Mouse (Mus musculus): ENCODE results near the gene E130114P18Rik. TPM values are rescaled to one million over a fixed set of nuclear protein-coding genes. Genes with fewer than 3 reads are reported as not detected.

The E130114P18Rik gene
- polyA plus RNA-seq, 1 experiment from 2014 or later: 71.1 TPM

DNA sequence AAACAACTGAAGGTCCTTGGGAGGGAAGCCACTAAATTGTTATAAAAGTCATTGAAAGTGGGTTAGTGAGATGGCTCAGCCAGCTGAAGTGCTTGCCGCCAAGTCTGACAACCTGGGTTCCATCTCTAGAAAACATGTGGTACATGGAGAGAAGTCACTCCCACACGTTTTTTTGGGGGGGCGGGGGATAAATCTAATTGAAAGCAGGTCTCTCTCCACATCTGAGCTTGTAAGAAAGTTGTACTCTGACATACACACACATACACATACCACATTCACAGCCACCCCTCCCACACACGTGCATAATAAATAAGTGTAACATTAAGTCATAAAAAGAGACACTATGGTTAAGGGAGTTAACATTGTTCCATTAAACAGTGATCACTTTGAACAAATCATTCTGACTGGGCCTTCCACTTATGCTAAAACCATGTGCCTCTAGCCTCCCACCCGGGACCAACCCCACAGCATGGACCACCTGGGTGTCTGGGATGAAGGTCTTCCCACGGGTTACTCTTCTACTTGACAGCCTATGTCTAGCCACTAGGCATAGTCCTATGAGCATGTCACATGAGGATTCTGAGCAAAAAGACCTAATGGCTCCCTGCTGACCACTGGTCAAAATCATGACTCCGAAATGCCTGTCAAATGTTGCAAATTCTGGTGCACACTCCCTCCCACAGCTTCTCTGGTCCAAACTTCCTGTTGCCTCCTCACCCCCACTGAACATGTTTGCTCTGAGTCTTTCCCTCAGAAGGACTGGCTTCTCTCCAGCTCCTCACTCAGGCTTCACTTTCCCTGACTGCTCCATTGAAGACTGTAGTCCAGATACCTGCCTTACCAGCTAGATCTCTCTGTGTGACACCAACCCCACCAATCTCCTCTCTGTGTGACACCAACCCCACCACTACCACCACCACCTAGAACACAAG, 80.9 kb downstream of the E130114P18Rik start:
- no peak for ATAC-seq
- H3K4me3 ChIP-seq: no peak overlapping the region
- H3K9me3 ChIP-seq (replicated peaks): no peaks in the 10 kb centered on the region
- no peak overlapping the region for H3K27ac ChIP-seq
- H3K27me3 ChIP-seq: no peaks in the 10 kb centered on the region
- 80% methylated on average over 7 of the region's 7 CpGs for WGBS
- H3K4me1 ChIP-seq: no peaks in the 10 kb centered on the region
- H3K4me2 ChIP-seq: no peak overlapping the region
- no peak overlapping the region for H3K9ac ChIP-seq
- H3K36me3 ChIP-seq (ENCODE audit: poor library complexity, severe bottlenecking): no peaks in the 10 kb centered on the region

DNA sequence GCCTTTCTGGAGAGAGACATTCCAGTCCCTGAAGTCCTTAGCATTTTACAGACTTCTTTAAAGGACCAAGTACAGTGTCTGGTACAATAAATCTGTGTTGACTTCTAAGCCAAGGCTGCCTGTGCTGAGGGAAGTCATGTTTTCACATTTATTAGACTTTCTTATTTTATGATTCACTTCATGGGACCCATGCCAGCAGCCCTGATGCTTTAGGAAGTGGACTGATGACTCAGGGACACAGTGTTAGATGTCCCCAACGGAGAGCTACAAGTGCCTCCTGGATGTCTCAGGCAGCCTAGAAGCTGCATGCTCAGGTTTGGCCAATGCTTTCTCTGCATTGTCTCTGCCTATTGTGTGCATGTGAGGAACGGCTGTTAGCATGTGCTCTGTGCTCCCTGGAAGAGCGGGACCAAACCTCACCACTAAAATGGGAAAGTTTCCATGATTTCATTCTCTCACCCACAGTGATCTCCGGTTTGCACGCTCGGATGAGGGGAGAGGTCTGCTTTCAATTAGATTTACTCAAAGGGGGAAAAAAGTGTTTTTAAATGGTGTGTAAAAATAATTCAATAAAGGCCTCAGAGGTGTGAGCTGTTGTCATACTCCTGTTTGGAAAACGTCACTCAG, 82.4 kb downstream of the E130114P18Rik start:
- H3K4me3 ChIP-seq: no peak overlapping the region
- no peak overlapping the region for H3K27ac ChIP-seq
- no peaks in the 10 kb centered on the region for H3K36me3 ChIP-seq (ENCODE audit: poor library complexity, severe bottlenecking)
- H3K4me1 ChIP-seq: no peaks in the 10 kb centered on the region
- WGBS: 83% methylated on average over 7 of the region's 7 CpGs
- no peak for ATAC-seq
- no peak overlapping the region for H3K4me2 ChIP-seq
- no peaks in the 10 kb centered on the region for H3K9me3 ChIP-seq (replicated peaks)
- no peaks in the 10 kb centered on the region for H3K27me3 ChIP-seq
- H3K9ac ChIP-seq: no peak overlapping the region

GRCm38 (mm10) chr4:97693931-97694330, 83.9 kb downstream of the E130114P18Rik start:
- 94% methylated on average over 4 of the region's 4 CpGs for WGBS

GRCm38 (mm10) chr4:97693054-97693453, 84.8 kb downstream of the E130114P18Rik start:
- ATAC-seq: no peak

More at GRCm38 (mm10) chr4:97693931-97694330, 83.9 kb downstream of the E130114P18Rik start:
- no peak overlapping the region for H3K9ac ChIP-seq
- no peak overlapping the region for H3K27ac ChIP-seq
- no peaks in the 10 kb centered on the region for H3K27me3 ChIP-seq
- H3K4me3 ChIP-seq: no peak overlapping the region
- H3K4me2 ChIP-seq: no peak overlapping the region
- H3K9me3 ChIP-seq (replicated peaks): no peaks in the 10 kb centered on the region
- no peaks in the 10 kb centered on the region for H3K36me3 ChIP-seq (ENCODE audit: poor library complexity, severe bottlenecking)
- no peak for ATAC-seq
- H3K4me1 ChIP-seq: 0 out of 2 replicates have a peak, but pooled peaks cover 6% of the 10 kb centered on the region

GRCm38 (mm10) chr4:97690384-97690766, 87.5 kb downstream of the E130114P18Rik start:
- no peak overlapping the region for H3K4me2 ChIP-seq
- H3K27me3 ChIP-seq: no peaks in the 10 kb centered on the region
- no peaks in the 10 kb centered on the region for H3K9me3 ChIP-seq (replicated peaks)
- 79% methylated on average over 7 of the region's 7 CpGs for WGBS
- ATAC-seq: no peak
- 0 out of 2 replicates have a peak, but pooled peaks cover 6% of the 10 kb centered on the region for H3K4me1 ChIP-seq
- H3K36me3 ChIP-seq (ENCODE audit: poor library complexity, severe bottlenecking): no peaks in the 10 kb centered on the region
- H3K27ac ChIP-seq: no peak overlapping the region
- H3K4me3 ChIP-seq: no peak overlapping the region
- no peak overlapping the region for H3K9ac ChIP-seq

More at GRCm38 (mm10) chr4:97693054-97693453, 84.8 kb downstream of the E130114P18Rik start:
- Histone ChIP-seq H3K4me2 (no peak overlapping the region), H3K4me1 (0 out of 2 replicates have a peak, but pooled peaks cover 6% of the 10 kb centered on the region), H3K36me3 (ENCODE audit: poor library complexity, severe bottlenecking) (no peaks in the 10 kb centered on the region), H3K9me3 (replicated peaks) (no peaks in the 10 kb centered on the region), H3K27me3 (no peaks in the 10 kb centered on the region), H3K27ac (no peak overlapping the region), H3K4me3 (no peak overlapping the region), H3K9ac (no peak overlapping the region)
- 90% methylated on average over 4 of the region's 4 CpGs for WGBS

DNA sequence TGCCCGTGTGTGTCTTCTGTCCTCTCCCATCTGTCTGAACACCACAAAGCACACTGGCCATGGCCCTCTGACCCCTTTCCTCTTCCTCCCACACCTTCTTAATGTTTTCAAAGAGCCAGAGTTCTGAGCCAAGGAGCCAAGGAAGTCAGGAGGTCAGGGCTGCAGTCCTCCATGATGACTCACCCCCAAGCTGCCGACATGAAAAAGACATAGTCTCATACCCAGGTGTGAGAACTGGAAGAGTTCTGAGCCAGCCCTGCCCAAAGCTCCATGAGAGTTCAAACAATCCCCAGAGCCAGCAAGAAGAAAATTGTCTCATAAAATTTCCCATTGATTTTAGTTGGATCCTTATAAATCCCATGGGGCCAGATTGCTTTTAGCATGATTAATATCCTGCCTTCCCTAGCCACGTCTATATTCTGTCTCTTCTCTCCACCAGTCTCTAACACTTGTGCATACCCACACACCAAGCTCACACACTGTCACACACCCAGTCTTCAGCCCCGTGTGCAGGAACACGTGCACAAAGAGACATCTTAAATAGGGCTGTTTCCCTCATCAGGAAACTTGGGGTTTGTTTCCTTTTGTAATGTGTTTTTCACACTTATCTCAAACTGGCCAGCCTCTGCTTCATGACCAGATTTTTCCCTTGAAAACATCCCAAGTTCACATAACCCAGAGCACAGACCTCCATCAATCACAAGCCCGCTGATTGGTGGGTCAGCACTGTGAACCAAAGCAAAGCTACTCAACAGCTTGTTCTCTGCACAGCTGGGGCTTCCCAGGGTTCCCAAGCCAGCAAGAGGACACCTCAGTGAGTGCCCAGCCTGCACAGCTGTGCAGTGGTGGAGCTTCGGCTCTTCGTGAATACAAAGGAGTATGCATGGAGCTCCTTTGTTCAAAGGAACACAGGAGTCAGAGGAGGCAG, 88.2 kb downstream of the E130114P18Rik start:
- H3K9me3 ChIP-seq (replicated peaks): no peaks in the 10 kb centered on the region
- 0 out of 2 replicates have a peak, but pooled peaks cover 6% of the 10 kb centered on the region for H3K4me1 ChIP-seq
- H3K27me3 ChIP-seq: no peaks in the 10 kb centered on the region
- H3K27ac ChIP-seq: no peak overlapping the region
- no peak overlapping the region for H3K4me2 ChIP-seq
- no peak overlapping the region for H3K4me3 ChIP-seq
- no peaks in the 10 kb centered on the region for H3K36me3 ChIP-seq (ENCODE audit: poor library complexity, severe bottlenecking)
- no peak for ATAC-seq
- no peak overlapping the region for H3K9ac ChIP-seq
- 61% methylated on average over 8 of the region's 8 CpGs for WGBS

DNA sequence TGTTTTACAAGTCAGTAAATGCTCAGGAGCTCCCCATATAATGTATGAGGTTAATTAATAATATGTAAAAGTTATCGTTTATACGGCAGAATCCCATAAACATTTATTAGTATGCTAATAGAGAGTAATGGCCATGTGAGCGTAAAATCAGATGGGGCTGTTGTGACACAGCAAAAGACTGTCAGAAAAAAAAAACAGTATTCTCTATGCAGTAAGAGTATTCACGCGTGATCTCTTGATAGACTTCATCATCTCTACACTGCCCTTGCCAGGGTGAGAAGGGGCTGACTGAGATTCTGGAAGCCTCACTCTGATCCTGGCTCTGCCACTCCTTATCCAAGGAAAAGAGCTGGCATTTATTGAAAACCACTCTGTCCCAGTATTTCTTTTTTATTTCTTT, 91.9 kb downstream of the E130114P18Rik start:
- ATAC-seq: no peak

DNA sequence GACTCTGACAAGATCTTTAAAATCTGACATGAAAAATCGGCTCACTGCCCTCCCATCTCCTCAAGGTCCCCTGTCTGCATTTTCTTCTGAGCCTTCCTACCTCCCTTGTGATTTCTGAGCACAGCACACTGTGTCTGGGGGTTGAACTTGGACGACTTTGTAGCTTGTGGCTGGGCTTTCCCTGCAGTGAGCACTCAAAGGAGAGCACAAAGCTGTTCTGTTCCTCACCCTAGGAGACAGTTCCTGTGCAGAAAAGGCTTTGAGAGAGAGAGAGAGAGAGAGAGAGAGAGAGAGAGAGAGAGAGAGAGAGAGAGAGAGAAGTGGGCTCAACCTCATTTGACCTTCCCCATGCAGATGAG, 101.3 kb downstream of the E130114P18Rik start:
- peak; percentile 29; the same call in 1 of the 2 replicates for ATAC-seq
- H3K9me3 ChIP-seq (replicated peaks): no peaks in the 10 kb centered on the region
- H3K4me1 ChIP-seq: peaks cover 39% of the 10 kb centered on the region
- 11% methylated on average over 2 of the region's 2 CpGs for WGBS
- H3K9ac ChIP-seq: no peak overlapping the region
- no peak overlapping the region for H3K4me3 ChIP-seq
- no peaks in the 10 kb centered on the region for H3K27me3 ChIP-seq
- peak overlapping the region; percentile 65; the same call in 1 of the 2 replicates for H3K27ac ChIP-seq
- no peaks in the 10 kb centered on the region for H3K36me3 ChIP-seq (ENCODE audit: poor library complexity, severe bottlenecking)
- H3K4me2 ChIP-seq: peak overlapping the region; percentile 55; the same call in 1 of the 2 replicates

More for the DNA sequence above, 91.9 kb downstream of the E130114P18Rik start:
- Histone ChIP-seq H3K4me1 (0 out of 2 replicates have a peak, but pooled peaks cover 6% of the 10 kb centered on the region), H3K36me3 (ENCODE audit: poor library complexity, severe bottlenecking) (no peaks in the 10 kb centered on the region), H3K9ac (no peak overlapping the region), H3K27me3 (no peaks in the 10 kb centered on the region), H3K4me2 (no peak overlapping the region), H3K4me3 (no peak overlapping the region), H3K27ac (no peak overlapping the region), H3K9me3 (replicated peaks) (no peaks in the 10 kb centered on the region)
- 92% methylated on average over 5 of the region's 5 CpGs for WGBS

- no peaks in the 10 kb centered on the region for H3K27me3 ChIP-seq
- H3K36me3 ChIP-seq (ENCODE audit: poor library complexity, severe bottlenecking): no peaks in the 10 kb centered on the region
- peak; percentile 86 for ATAC-seq
- peak overlapping the region; percentile 55 for H3K4me2 ChIP-seq
- peak overlapping the region; percentile 13 for H3K4me3 ChIP-seq
- H3K27ac ChIP-seq: peak overlapping the region; percentile 65
- peak overlapping the region; percentile 53 for H3K9ac ChIP-seq
- H3K9me3 ChIP-seq (replicated peaks): no peaks in the 10 kb centered on the region
- 14% methylated on average over 16 of the region's 16 CpGs for WGBS
- peaks cover 44% of the 10 kb centered on the region for H3K4me1 ChIP-seq
These were observed 101.9 kb downstream of the E130114P18Rik start for GRCm38 (mm10) chr4:97675741-97676578.

DNA sequence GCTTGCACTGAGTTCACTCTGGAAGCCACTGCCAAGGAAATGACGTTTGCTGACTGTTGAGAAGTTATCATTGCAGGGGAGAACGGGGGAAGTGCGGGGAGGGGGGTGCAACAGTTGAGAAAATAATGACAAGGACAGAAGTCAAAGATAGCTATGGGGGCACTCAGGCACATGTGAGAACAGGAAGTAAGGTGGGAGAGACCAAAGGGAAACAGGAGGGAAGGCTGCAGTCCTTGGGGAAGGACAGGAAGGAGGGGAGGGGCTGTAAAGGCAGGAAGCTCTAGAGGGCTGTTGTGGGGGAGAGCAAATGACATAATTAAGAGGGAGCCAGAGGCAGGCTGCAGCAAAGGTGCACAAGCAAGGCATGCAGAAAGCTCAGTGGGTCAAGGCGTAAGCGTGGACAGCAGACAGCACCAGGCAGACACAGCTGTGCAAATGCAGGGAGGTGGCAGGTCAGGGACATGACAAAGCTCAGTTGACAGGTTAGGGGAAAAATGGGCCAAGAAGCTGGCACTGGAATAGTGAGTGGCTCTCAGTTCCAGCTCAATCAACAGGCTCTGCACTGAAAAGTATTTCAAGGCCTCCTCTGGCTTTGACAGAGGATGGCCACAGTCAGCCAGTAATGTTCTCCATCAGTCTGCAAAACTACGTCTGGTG, 103.9 kb downstream of the E130114P18Rik start:
- Histone ChIP-seq H3K9me3 (replicated peaks) (no peaks in the 10 kb centered on the region), H3K27ac (no peak overlapping the region), H3K27me3 (no peaks in the 10 kb centered on the region), H3K4me2 (no peak overlapping the region), H3K4me3 (no peak overlapping the region), H3K4me1 (peaks cover 62% of the 10 kb centered on the region), H3K9ac (no peak overlapping the region), H3K36me3 (ENCODE audit: poor library complexity, severe bottlenecking) (no peaks in the 10 kb centered on the region)
- WGBS: 82% methylated on average over 6 of the region's 6 CpGs
- no peak for ATAC-seq
